Mouse (Mus musculus): ENCODE results near the gene Impad1. TPM values are rescaled to one million over a fixed set of nuclear protein-coding genes. Genes with fewer than 3 reads are reported as not detected.

The Impad1 gene
- polyA plus RNA-seq, 1 experiment from 2014 or later, result 25.1 TPM

GRCm38 (mm10) chr4:4779265-4779770 lies 13.8 kb downstream of the Impad1 start:
- H3K4me3 ChIP-seq, result no peak overlapping the region
- H3K9ac ChIP-seq, result no peak overlapping the region
- H3K4me2 ChIP-seq, result no peak overlapping the region
- H3K9me3 ChIP-seq, result 0 out of 2 replicates have a peak, but pooled peaks cover 9% of the 10 kb centered on the region
- H3K4me1 ChIP-seq, result 0 out of 2 replicates have a peak, but pooled peaks cover under 1% of the 10 kb centered on the region
- no peak for ATAC-seq (ENCODE audit: extremely low read depth, insufficient number of reproducible peaks, low FRiP score, low TSS enrichment)
- H3K27me3 ChIP-seq (replicated peaks), result no peaks in the 10 kb centered on the region
- H3K27ac ChIP-seq (replicated peaks), result no peak overlapping the region
- peaks cover 48% of the 10 kb centered on the region for H3K36me3 ChIP-seq

- Histone ChIP-seq H3K27me3 (replicated peaks) (no peaks in the 10 kb centered on the region), H3K9me3 (no peaks in the 10 kb centered on the region), H3K9ac (no peak overlapping the region), H3K4me2 (no peak overlapping the region), H3K36me3 (peaks cover 48% of the 10 kb centered on the region), H3K27ac (replicated peaks) (no peak overlapping the region), H3K4me1 (0 out of 2 replicates have a peak, but pooled peaks cover 2% of the 10 kb centered on the region), H3K4me3 (no peak overlapping the region)
- 64% methylated on average over 2 of the region's 2 CpGs for WGBS
- ATAC-seq (ENCODE audit: extremely low read depth, insufficient number of reproducible peaks, low FRiP score, low TSS enrichment), result no peak
These were observed 21.5 kb downstream of the Impad1 start for GRCm38 (mm10) chr4:4771523-4772114.

- Histone ChIP-seq H3K9me3 (no peaks in the 10 kb centered on the region), H3K4me3 (no peak overlapping the region), H3K9ac (no peak overlapping the region), H3K36me3 (peaks cover 35% of the 10 kb centered on the region), H3K27me3 (replicated peaks) (no peaks in the 10 kb centered on the region), H3K27ac (replicated peaks) (no peak overlapping the region), H3K4me2 (no peak overlapping the region), H3K4me1 (0 out of 2 replicates have a peak, but pooled peaks cover 4% of the 10 kb centered on the region)
- ATAC-seq (ENCODE audit: extremely low read depth, insufficient number of reproducible peaks, low FRiP score, low TSS enrichment), result no peak
- WGBS, result 69% methylated on average over 5 of the region's 5 CpGs
These were observed 27.3 kb downstream of the Impad1 start for GRCm38 (mm10) chr4:4765806-4766205.

GRCm38 (mm10) chr4:4758376-4758775 lies 34.8 kb downstream of the Impad1 start:
- 76% methylated on average over 4 of the region's 4 CpGs for WGBS
- no peak overlapping the region for H3K4me2 ChIP-seq
- no peak overlapping the region for H3K4me3 ChIP-seq
- no peaks in the 10 kb centered on the region for H3K4me1 ChIP-seq
- H3K9me3 ChIP-seq, result no peaks in the 10 kb centered on the region
- no peak for ATAC-seq (ENCODE audit: extremely low read depth, insufficient number of reproducible peaks, low FRiP score, low TSS enrichment)
- H3K27me3 ChIP-seq (replicated peaks), result no peaks in the 10 kb centered on the region
- peaks cover 4% of the 10 kb centered on the region; the same call in 1 of the 2 replicates for H3K36me3 ChIP-seq
- no peak overlapping the region for H3K9ac ChIP-seq
- H3K27ac ChIP-seq (replicated peaks), result no peak overlapping the region

- Histone ChIP-seq H3K9ac (no peak overlapping the region), H3K4me3 (no peak overlapping the region), H3K9me3 (no peaks in the 10 kb centered on the region), H3K4me2 (no peak overlapping the region), H3K36me3 (no peaks in the 10 kb centered on the region), H3K4me1 (no peaks in the 10 kb centered on the region), H3K27me3 (replicated peaks) (no peaks in the 10 kb centered on the region), H3K27ac (replicated peaks) (no peak overlapping the region)
- 51% methylated on average over 3 of the region's 3 CpGs for WGBS
- no peak for ATAC-seq (ENCODE audit: extremely low read depth, insufficient number of reproducible peaks, low FRiP score, low TSS enrichment)
These were observed 63.7 kb downstream of the Impad1 start for GRCm38 (mm10) chr4:4729427-4729826.

- Histone ChIP-seq H3K4me3 (no peak overlapping the region), H3K27me3 (replicated peaks) (no peaks in the 10 kb centered on the region), H3K27ac (replicated peaks) (no peak overlapping the region), H3K36me3 (no peaks in the 10 kb centered on the region), H3K9ac (no peak overlapping the region), H3K4me1 (no peaks in the 10 kb centered on the region), H3K9me3 (no peaks in the 10 kb centered on the region), H3K4me2 (no peak overlapping the region)
- ATAC-seq (ENCODE audit: extremely low read depth, insufficient number of reproducible peaks, low FRiP score, low TSS enrichment), result no peak
- WGBS, result 64% methylated on average over 3 of the region's 3 CpGs
These were observed 66.8 kb downstream of the Impad1 start for GRCm38 (mm10) chr4:4726241-4726776.

GRCm38 (mm10) chr4:4723821-4724220 lies 69.3 kb downstream of the Impad1 start:
- 62% methylated on average over 8 of the region's 8 CpGs for WGBS
- Histone ChIP-seq H3K36me3 (no peaks in the 10 kb centered on the region), H3K4me3 (no peak overlapping the region), H3K27ac (replicated peaks) (no peak overlapping the region), H3K9me3 (no peaks in the 10 kb centered on the region), H3K27me3 (replicated peaks) (no peaks in the 10 kb centered on the region), H3K4me1 (no peaks in the 10 kb centered on the region), H3K9ac (no peak overlapping the region), H3K4me2 (no peak overlapping the region)
- no peak for ATAC-seq (ENCODE audit: extremely low read depth, insufficient number of reproducible peaks, low FRiP score, low TSS enrichment)

- WGBS, result 34% methylated on average over 1 of the region's 1 CpGs
- no peaks in the 10 kb centered on the region for H3K4me1 ChIP-seq
- H3K9me3 ChIP-seq, result no peaks in the 10 kb centered on the region
- no peak overlapping the region for H3K27ac ChIP-seq (replicated peaks)
- H3K36me3 ChIP-seq, result no peaks in the 10 kb centered on the region
- no peak for ATAC-seq (ENCODE audit: extremely low read depth, insufficient number of reproducible peaks, low FRiP score, low TSS enrichment)
- H3K4me2 ChIP-seq, result no peak overlapping the region
- no peak overlapping the region for H3K4me3 ChIP-seq
- H3K9ac ChIP-seq, result no peak overlapping the region
- H3K27me3 ChIP-seq (replicated peaks), result no peaks in the 10 kb centered on the region
These were observed 71.1 kb downstream of the Impad1 start for GRCm38 (mm10) chr4:4722081-4722480.

- no peaks in the 10 kb centered on the region for H3K36me3 ChIP-seq
- no peaks in the 10 kb centered on the region for H3K4me1 ChIP-seq
- H3K4me3 ChIP-seq, result no peak overlapping the region
- no peak overlapping the region for H3K9ac ChIP-seq
- no peak for ATAC-seq (ENCODE audit: extremely low read depth, insufficient number of reproducible peaks, low FRiP score, low TSS enrichment)
- WGBS, result 53% methylated on average over 4 of the region's 4 CpGs
- no peaks in the 10 kb centered on the region for H3K27me3 ChIP-seq (replicated peaks)
- H3K4me2 ChIP-seq, result no peak overlapping the region
- no peak overlapping the region for H3K27ac ChIP-seq (replicated peaks)
- H3K9me3 ChIP-seq, result no peaks in the 10 kb centered on the region
These were observed 75.3 kb downstream of the Impad1 start for GRCm38 (mm10) chr4:4717763-4718347.

All from heart, embryonic 13.5 days (tissue).